Mouse (Mus musculus) midbrain, embryonic 13.5 days (tissue): ENCODE measurements around the gene Gtf2h5. TPM values are rescaled to one million over a fixed set of nuclear protein-coding genes. Genes with fewer than 3 reads are reported as not detected.

Source experiments
- ATAC-seq: fragments of 200-750 bp; cut with Nextera tagmentation; 2 replicates; pipeline ENCODE4 v1.8.0; 2017; ENCODE audit warnings: mild to moderate bottlenecking, moderate TSS enrichment, moderate library complexity
- H3K27ac ChIP-seq: fragments of 300-500 bp; sonication (generic); 2 replicates; pipeline ENCODE4 v1.5.1; 2015; ENCODE audit warnings: inconsistent platforms, mild to moderate bottlenecking, moderate library complexity
- H3K27me3 ChIP-seq: fragments of 300-500 bp; sonication (generic); 2 replicates; pipeline ENCODE4 v1.6.1; 2015; ENCODE audit warnings: mild to moderate bottlenecking, inconsistent platforms
- H3K36me3 ChIP-seq: fragments of 300-500 bp; sonication (generic); 2 replicates; pipeline ENCODE4 v1.6.1; 2015; ENCODE audit warnings: mild to moderate bottlenecking, inconsistent platforms
- H3K4me1 ChIP-seq: fragments of 300-500 bp; sonication (generic); replicated peaks from 2 replicates; pipeline ENCODE4 v1.6.1; 2015; ENCODE audit warnings: inconsistent platforms
- H3K4me2 ChIP-seq: fragments of 300-500 bp; sonication (generic); replicated peaks from 2 replicates; pipeline ENCODE4 v1.6.1; 2015; ENCODE audit warnings: moderate library complexity, mild to moderate bottlenecking, inconsistent platforms
- H3K4me3 ChIP-seq: fragments of 300-500 bp; sonication (generic); replicated peaks from 2 replicates; pipeline ENCODE4 v1.5.1; 2015; ENCODE audit warnings: mild to moderate bottlenecking, inconsistent platforms
- H3K9ac ChIP-seq: fragments of 300-500 bp; sonication (generic); replicated peaks from 2 replicates; pipeline ENCODE4 v1.6.1; 2015; ENCODE audit warnings: mild to moderate bottlenecking, inconsistent platforms
- H3K9me3 ChIP-seq: fragments of 300-500 bp; sonication (generic); 2 replicates; pipeline ENCODE4 v1.6.1; 2016; ENCODE audit warnings: mild to moderate bottlenecking, inconsistent platforms
- WGBS: fragments of 180-500 bp; shearing (Covaris S2); methylation state at CpG from one replicate; pipeline ENCODE4 v1.1.7; 2015; 5-methylcytosine and 5-hydroxymethylcytosine counted together
- polyA plus RNA-seq: library from polyadenylated mRNA; unstranded; fragments of >200 nt; fragmentation: Nextera tagmentation; extraction: Ambion mirVana; gene quantifications from 2 replicates; pipeline ENCODE4 v1.2.1, GENCODE M21; 2015

Gtf2h5 gene
- polyA plus RNA-seq = 202 and 216 TPM in 2 replicates

DNA sequence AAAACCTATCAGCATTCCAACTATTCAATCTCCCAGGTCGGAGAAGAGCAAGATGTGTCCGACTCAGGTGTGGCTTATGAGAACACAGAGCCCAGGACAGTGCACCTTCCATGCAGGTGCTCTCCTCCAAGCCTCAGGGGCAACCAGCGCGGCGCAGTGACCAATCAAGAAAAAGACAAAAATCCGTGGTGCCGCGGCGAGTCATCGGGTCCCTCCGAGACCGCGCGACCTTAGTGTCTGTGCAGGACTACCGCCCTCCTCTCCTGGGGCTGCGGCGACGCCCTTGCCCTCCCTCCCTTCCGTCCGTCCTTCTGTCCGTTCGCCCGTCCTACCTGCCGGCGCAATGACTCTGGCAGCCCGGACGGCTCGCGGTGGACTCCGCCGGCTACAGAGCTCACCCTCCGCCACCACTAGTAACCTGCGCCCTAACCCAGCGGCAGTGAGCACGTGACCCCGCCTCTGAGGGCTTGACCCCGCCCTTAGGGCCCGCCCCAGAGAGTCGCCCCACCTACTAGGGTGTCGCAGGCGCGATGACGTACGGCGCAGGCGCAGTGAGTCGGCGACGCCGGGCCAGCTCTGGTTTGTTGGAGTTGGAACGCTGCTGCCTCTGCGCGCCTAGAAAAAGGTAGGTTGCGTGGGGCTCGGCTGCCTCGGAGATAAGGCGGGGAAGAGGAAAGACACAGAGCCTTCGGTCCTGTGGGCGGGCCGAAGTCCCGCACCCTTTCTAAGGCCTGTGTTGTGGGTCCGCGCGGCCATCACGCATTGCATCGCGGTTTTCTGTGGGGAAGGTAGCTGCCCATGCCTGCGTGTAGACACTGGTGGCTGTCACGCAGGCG, at the start of gene Gtf2h5, which contains the start of gene Serac1:
TSS of gene Gtf2h5 (plus strand) at position 500 of the 836 bp plus-strand sequence.
TSS of gene Serac1 (minus strand) at position 455 of the 836 bp plus-strand sequence.
- H3K4me3 ChIP-seq = peak within 1 kb of the TSS; percentile 80
- H3K9me3 ChIP-seq = no peaks in the 10 kb centered on the region
- H3K27ac ChIP-seq = peak within 1 kb of the TSS; percentile 91
- H3K4me2 ChIP-seq = peak within 1 kb of the TSS; percentile 68
- peaks cover 14% of the 10 kb centered on the region for H3K36me3 ChIP-seq
- peaks cover 34% of the 10 kb centered on the region for H3K4me1 ChIP-seq
- WGBS = under 1% methylated on average over 60 of the region's 70 CpGs
- no peaks in the 10 kb centered on the region for H3K27me3 ChIP-seq
- ATAC-seq = peak; percentile 98
- peak within 1 kb of the TSS; percentile 82 for H3K9ac ChIP-seq

DNA sequence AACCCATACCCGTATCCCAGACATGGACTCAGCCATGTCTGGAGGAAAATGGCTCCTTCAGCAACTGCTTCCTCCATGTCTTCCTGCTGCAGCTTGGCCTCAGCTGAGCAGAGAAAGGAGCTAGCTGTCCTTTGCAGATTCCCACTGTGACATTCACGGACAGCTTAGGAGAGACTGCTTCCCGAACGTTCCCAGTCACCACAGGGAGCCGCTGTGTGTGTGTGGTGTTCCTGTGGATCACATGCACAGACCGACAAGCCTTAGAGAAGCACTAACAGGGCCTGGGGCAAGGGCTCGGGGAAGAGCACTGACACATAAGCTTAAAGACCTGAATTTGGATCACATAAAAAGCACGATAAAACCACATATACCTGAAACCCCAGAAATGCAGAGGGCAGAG, 43.9 kb upstream of the Gtf2h5 start:
- H3K9me3 ChIP-seq = no peaks in the 10 kb centered on the region
- no peak for ATAC-seq
- WGBS = 35% methylated on average over 8 of the region's 8 CpGs
- H3K4me2 ChIP-seq = no peak overlapping the region
- H3K27ac ChIP-seq = no peak overlapping the region
- H3K36me3 ChIP-seq = no peaks in the 10 kb centered on the region
- no peaks in the 10 kb centered on the region for H3K27me3 ChIP-seq
- H3K4me1 ChIP-seq = no peaks in the 10 kb centered on the region
- no peak overlapping the region for H3K4me3 ChIP-seq
- H3K9ac ChIP-seq = no peak overlapping the region

DNA sequence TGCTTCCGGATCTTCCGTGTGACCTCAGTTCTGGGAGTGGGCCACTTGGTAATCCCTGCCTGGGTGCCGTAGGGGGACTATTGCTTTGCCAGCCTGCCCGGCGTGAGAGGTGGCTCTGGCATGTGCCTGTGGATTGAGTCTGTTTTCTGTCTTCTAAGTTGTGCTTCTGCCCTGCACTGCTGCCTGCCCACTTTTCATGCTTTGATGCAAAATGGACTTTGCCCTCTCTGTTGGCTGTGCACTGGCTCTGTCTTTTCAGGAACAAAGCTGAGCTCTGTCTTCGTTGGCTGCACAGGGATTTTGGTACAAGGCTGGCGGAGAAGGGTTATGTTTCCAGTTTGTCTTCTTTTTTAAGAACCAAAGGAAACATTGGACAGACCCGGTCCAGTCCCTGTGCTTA, 43.1 kb upstream of the Gtf2h5 start:
- ATAC-seq = no peak
- H3K9me3 ChIP-seq = no peaks in the 10 kb centered on the region
- no peaks in the 10 kb centered on the region for H3K4me1 ChIP-seq
- H3K27ac ChIP-seq = no peak overlapping the region
- no peak overlapping the region for H3K4me3 ChIP-seq
- 90% methylated on average over 8 of the region's 8 CpGs for WGBS
- H3K27me3 ChIP-seq = no peaks in the 10 kb centered on the region
- peaks cover 3% of the 10 kb centered on the region; the same call in 1 of the 2 replicates for H3K36me3 ChIP-seq
- no peak overlapping the region for H3K9ac ChIP-seq
- H3K4me2 ChIP-seq = no peak overlapping the region

DNA sequence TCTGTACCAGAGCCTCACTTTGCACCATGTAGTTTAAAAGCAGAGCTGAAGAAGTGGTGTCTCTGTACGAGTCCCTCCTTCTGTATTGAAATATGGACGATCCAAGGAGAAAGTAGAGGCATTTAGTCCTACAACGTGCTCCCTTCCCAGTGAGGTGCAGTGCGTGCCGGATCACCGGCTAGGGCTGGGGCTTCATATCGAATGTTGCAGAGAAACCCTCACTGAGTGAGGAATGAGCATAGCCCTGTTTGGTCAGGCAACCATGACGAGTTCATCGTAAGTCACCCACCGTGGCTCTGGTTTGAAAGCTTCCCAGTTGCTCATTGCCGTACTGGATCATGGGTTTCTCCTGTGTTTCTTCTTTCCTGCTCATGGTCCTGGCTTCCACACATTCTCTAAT, 42.7 kb upstream of the Gtf2h5 start:
- Histone ChIP-seq H3K4me3 (no peak overlapping the region), H3K27me3 (no peaks in the 10 kb centered on the region), H3K4me2 (no peak overlapping the region), H3K36me3 (peaks cover 7% of the 10 kb centered on the region), H3K9me3 (no peaks in the 10 kb centered on the region), H3K9ac (no peak overlapping the region), H3K27ac (no peak overlapping the region), H3K4me1 (no peaks in the 10 kb centered on the region)
- no peak for ATAC-seq
- WGBS = 90% methylated on average over 11 of the region's 11 CpGs

DNA sequence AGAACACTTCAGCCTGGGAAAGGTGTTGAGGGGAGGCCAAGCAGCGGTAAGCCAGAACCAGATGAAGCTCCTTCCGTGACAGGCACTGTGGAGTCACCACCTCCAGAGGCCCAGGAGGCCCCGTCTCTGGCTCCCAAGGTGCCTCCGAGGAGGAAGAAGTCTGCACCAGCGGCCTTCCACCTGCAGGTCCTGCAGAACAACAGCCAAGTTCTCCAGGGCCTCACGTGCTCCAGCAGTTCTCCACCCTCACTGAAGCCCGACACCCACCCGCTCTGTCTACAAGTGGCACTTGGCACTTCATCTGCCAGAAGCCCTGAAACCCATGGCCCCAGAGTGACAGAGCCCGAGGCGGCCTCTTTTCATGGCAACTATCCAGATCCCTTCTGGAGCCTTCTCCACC, 42.1 kb upstream of the Gtf2h5 start:
- H3K27ac ChIP-seq = no peak overlapping the region
- no peak overlapping the region for H3K4me2 ChIP-seq
- no peak for ATAC-seq
- no peak overlapping the region for H3K9ac ChIP-seq
- 89% methylated on average over 10 of the region's 10 CpGs for WGBS
- no peaks in the 10 kb centered on the region for H3K4me1 ChIP-seq
- no peaks in the 10 kb centered on the region for H3K9me3 ChIP-seq
- no peak overlapping the region for H3K4me3 ChIP-seq
- no peaks in the 10 kb centered on the region for H3K27me3 ChIP-seq
- peaks cover 13% of the 10 kb centered on the region for H3K36me3 ChIP-seq

DNA sequence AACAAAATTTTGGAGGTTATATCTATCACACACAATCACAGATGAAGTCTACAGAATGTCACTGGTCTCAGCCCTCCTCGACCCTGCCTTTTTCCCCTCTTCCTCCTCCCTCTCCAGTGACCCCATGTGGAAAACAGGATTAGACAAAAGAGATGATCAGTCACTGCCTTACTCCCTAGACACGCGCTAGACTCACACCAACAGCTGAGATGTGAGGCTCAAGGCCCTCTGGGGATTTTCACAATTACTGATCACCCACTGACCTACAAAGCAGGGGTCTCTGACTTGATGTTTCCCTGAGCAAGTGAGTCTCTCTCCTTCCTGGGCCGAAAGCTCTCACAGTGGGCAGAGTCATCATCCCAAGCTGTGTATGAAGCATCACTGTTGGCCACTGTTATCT, 26.8 kb upstream of the Gtf2h5 start:
- Histone ChIP-seq H3K4me3 (no peak overlapping the region), H3K27me3 (no peaks in the 10 kb centered on the region), H3K36me3 (peaks cover 46% of the 10 kb centered on the region), H3K4me1 (no peaks in the 10 kb centered on the region; the same call in 1 of the 2 replicates), H3K9ac (no peak overlapping the region), H3K9me3 (no peaks in the 10 kb centered on the region), H3K4me2 (no peak overlapping the region), H3K27ac (no peak overlapping the region)
- no peak for ATAC-seq
- WGBS = 57% methylated on average over 4 of the region's 4 CpGs

DNA sequence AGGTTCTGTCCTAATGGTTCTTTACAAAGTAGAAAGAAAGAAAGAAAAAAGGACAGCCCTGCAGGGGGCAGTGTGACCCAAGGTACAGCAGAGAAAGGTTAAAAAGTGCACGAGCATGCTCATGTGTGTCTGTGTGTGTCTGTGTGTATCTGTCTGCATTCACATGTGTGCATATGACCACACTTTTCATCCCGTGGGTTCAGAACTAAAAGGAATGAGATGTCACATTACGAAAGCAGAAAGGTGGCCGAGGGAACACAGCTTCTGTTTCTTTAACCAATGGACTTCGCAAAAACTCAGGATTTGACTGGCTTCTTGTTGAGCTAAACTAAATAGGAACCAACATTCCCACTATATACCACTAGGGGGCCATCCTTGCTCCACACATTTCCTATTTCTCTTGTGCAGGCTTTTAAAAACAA, 24.6 kb upstream of the Gtf2h5 start:
- peaks cover 35% of the 10 kb centered on the region for H3K36me3 ChIP-seq
- ATAC-seq = no peak
- no peaks in the 10 kb centered on the region; the same call in 1 of the 2 replicates for H3K4me1 ChIP-seq
- H3K9ac ChIP-seq = no peak overlapping the region
- no peak overlapping the region for H3K27ac ChIP-seq
- no peak overlapping the region for H3K4me2 ChIP-seq
- H3K27me3 ChIP-seq = no peaks in the 10 kb centered on the region
- H3K9me3 ChIP-seq = no peaks in the 10 kb centered on the region
- 24% methylated on average over 5 of the region's 5 CpGs for WGBS
- H3K4me3 ChIP-seq = no peak overlapping the region

DNA sequence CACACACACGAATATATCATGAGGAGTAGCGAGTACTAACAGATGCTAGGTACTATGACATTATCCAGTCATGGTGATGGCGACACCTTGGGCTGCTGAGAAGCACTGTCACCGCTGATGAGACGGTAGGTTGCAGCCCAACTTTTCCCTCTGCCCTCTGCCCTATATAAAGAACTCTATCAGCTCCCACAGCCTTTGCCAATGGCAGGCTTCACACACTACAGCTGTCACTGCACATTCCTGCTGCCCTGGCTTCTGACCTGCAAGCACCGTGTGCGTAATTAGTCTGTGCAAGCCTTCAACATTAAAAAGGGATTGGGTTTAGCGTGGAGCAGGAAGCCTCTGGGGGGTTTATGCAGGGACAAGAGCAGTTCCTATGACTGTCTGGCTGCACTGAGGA, 16.8 kb upstream of the Gtf2h5 start:
- Histone ChIP-seq H3K36me3 (peaks cover 67% of the 10 kb centered on the region), H3K9me3 (no peaks in the 10 kb centered on the region), H3K4me2 (no peak overlapping the region), H3K9ac (no peak overlapping the region), H3K27me3 (no peaks in the 10 kb centered on the region), H3K4me1 (no peaks in the 10 kb centered on the region), H3K27ac (no peak overlapping the region), H3K4me3 (no peak overlapping the region)
- WGBS = 85% methylated on average over 8 of the region's 8 CpGs
- no peak for ATAC-seq

DNA sequence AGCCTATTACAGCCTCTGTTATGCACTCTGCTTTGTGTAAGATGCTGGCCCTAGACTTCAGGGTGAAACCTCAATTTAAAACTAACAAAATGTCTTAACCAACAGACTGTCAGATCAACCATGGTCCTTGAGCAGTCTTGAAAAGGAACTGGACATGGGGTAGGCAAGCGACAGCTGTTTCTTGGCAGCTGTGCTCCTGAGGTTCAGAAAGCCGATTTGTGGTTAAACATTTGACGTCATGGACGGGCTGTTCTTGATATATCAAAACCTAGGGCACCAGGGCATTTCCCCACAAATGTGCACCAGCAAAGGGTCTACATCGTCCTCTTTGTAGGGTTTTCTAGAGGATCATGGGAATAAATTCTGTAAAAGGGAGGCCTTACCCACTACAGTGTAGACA, 16.1 kb upstream of the Gtf2h5 start:
- 96% methylated on average over 5 of the region's 5 CpGs for WGBS
- H3K36me3 ChIP-seq = peaks cover 67% of the 10 kb centered on the region

DNA sequence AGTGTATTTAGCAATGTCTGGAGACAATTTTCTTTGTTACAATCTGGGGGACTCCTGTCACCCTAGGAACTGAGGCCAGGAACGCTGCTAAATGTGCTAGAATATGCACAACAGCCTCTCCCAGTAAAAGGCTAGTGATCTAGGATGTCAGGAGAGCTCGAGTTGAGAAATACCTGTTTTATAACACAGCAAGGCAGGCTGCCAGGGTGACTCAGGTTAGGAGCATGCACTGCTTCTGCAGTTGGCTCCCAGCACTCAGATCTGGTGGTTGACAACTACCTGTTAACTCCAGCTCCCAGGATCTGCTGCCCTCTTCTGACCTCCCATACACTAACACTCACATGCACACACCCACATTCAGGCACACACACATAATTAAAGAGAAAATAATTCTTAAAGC, 13.6 kb upstream of the Gtf2h5 start:
- peaks cover 83% of the 10 kb centered on the region for H3K36me3 ChIP-seq
- 95% methylated on average over 2 of the region's 2 CpGs for WGBS

More for the DNA sequence above, 16.1 kb upstream of the Gtf2h5 start:
- Histone ChIP-seq H3K9me3 (no peaks in the 10 kb centered on the region), H3K27ac (no peak overlapping the region), H3K9ac (no peak overlapping the region), H3K4me3 (no peak overlapping the region), H3K27me3 (no peaks in the 10 kb centered on the region), H3K4me1 (no peaks in the 10 kb centered on the region), H3K4me2 (no peak overlapping the region)
- ATAC-seq = no peak

DNA sequence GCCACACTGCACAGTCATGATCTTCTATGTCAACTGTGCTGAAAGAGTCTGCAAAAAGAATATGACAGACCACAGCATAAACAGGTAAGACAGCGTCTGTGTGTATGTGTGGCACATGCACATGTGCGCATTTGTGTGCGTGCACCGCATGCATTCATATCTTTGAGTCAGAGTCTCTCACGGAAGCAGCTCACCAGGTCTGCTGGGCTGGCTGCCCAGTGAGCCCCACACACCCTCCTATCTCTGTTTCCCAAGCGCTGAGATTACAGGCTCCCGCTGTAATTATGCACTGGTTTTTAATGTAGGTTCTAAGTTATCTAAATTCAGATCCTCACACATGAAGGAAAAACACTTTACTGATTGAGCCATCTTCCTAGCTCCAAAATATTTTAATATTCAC, 12.0 kb upstream of the Gtf2h5 start:
- H3K4me3 ChIP-seq = no peak overlapping the region
- H3K27me3 ChIP-seq = no peaks in the 10 kb centered on the region
- H3K4me2 ChIP-seq = no peak overlapping the region
- no peaks in the 10 kb centered on the region for H3K9me3 ChIP-seq
- no peak overlapping the region for H3K27ac ChIP-seq
- 96% methylated on average over 7 of the region's 7 CpGs for WGBS
- peaks cover 90% of the 10 kb centered on the region for H3K36me3 ChIP-seq
- H3K9ac ChIP-seq = no peak overlapping the region
- ATAC-seq = no peak
- H3K4me1 ChIP-seq = no peaks in the 10 kb centered on the region

More for the DNA sequence above, 13.6 kb upstream of the Gtf2h5 start:
- Histone ChIP-seq H3K4me2 (no peak overlapping the region), H3K27ac (no peak overlapping the region), H3K4me3 (no peak overlapping the region), H3K27me3 (no peaks in the 10 kb centered on the region), H3K9ac (no peak overlapping the region), H3K9me3 (no peaks in the 10 kb centered on the region), H3K4me1 (no peaks in the 10 kb centered on the region)
- no peak for ATAC-seq

DNA sequence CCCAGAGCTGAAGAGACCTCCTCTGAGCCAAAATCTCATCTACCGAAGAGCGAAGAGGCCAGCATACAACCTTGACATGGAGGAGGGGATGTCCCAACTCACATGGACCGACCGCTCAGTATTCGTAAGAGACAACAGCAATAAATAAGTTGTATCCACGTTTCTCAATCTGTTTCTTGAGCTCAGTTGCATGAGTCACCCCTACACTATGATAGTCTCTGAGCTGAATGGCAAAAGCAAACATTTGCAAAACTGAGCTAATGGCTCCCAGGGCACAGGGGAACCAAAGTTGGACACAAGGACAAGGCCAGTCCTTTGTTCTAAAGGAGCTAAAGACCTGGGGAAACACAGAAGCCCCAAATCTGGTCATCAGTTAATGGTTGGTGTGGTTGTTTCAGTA, 9.7 kb upstream of the Gtf2h5 start:
- WGBS = 88% methylated on average over 6 of the region's 6 CpGs
- no peak for ATAC-seq
- H3K27me3 ChIP-seq = no peaks in the 10 kb centered on the region

More for the DNA sequence above, 9.7 kb upstream of the Gtf2h5 start:
- Histone ChIP-seq H3K4me1 (no peaks in the 10 kb centered on the region), H3K4me2 (no peak overlapping the region), H3K9me3 (no peaks in the 10 kb centered on the region), H3K4me3 (no peak overlapping the region), H3K36me3 (peaks cover 83% of the 10 kb centered on the region), H3K27ac (no peak overlapping the region), H3K9ac (no peak overlapping the region)
